Mouse (Mus musculus) kidney, adult 2 months (tissue): ENCODE results near the gene Dedd2. TPM values are rescaled to one million over a fixed set of nuclear protein-coding genes. Genes with fewer than 3 reads are reported as not detected.
"Not testable (repeated sequence)": the region's sequence is repeated elsewhere in the genome, so short reads cannot be mapped to it uniquely, and the experiment has no call there.

Experiments used
- DNase-seq: peaks from one replicate; pipeline ENCODE4 v3.0.0; 2021
- H3K27ac ChIP-seq: fragments of 200-500 bp; 2 replicates; pipeline ENCODE4 v1.5.1; 2012; ENCODE audit warnings: low read depth, low read length, control low read depth, inconsistent platforms; ENCODE audit not compliant: insufficient read depth
- H3K27me3 ChIP-seq: fragments of 200-500 bp; replicated peaks from 2 replicates; pipeline ENCODE4 v1.6.1; 2012; ENCODE audit warnings: mild to moderate bottlenecking, moderate library complexity, low read length, inconsistent platforms; ENCODE audit not compliant: control insufficient read depth, insufficient read depth
- H3K36me3 ChIP-seq: fragments of 200-500 bp; 2 replicates; pipeline ENCODE4 v1.6.1; 2012; ENCODE audit warnings: mild to moderate bottlenecking, moderate library complexity, low read length, inconsistent platforms; ENCODE audit not compliant: control insufficient read depth, insufficient read depth
- H3K4me1 ChIP-seq: fragments of 200-500 bp; 2 replicates; pipeline ENCODE4 v1.6.1; 2011; ENCODE audit warnings: low read length; ENCODE audit not compliant: control insufficient read depth, insufficient read depth
- H3K4me3 ChIP-seq: fragments of 200-500 bp; 2 replicates; pipeline ENCODE4 v1.5.1; 2011; ENCODE audit warnings: mild to moderate bottlenecking, low read depth, low read length, control low read depth; ENCODE audit not compliant: insufficient read depth
- CTCF ChIP-seq: fragments of 200-500 bp; conservative IDR thresholded peaks from 2 replicates; pipeline ENCODE4 v1.5.1; 2011; ENCODE audit warnings: low read depth, mild to moderate bottlenecking, control low read depth, low read length, moderate library complexity, mixed read lengths; ENCODE audit not compliant: insufficient read depth, insufficient read length
- POLR2A ChIP-seq: fragments of 200-500 bp; IDR thresholded peaks from one replicate; pipeline ENCODE4 v1.6.1; 2011; ENCODE audit warnings: low read depth, low read length, control low read depth
- WGBS: fragments of 180-500 bp; shearing (Covaris S2); methylation state at CpG from one replicate; pipeline ENCODE4 v1.1.7; 2018; 5-methylcytosine and 5-hydroxymethylcytosine counted together
- polyA plus RNA-seq: library from polyadenylated mRNA; depleted of rRNA; stranded (reverse); fragments of >200 nt; gene quantifications from 2 replicates; pipeline ENCODE4 v1.2.3, GENCODE M21; 2012

The Dedd2 gene
- polyA plus RNA-seq, 1 experiment: 34.8 TPM

DNA sequence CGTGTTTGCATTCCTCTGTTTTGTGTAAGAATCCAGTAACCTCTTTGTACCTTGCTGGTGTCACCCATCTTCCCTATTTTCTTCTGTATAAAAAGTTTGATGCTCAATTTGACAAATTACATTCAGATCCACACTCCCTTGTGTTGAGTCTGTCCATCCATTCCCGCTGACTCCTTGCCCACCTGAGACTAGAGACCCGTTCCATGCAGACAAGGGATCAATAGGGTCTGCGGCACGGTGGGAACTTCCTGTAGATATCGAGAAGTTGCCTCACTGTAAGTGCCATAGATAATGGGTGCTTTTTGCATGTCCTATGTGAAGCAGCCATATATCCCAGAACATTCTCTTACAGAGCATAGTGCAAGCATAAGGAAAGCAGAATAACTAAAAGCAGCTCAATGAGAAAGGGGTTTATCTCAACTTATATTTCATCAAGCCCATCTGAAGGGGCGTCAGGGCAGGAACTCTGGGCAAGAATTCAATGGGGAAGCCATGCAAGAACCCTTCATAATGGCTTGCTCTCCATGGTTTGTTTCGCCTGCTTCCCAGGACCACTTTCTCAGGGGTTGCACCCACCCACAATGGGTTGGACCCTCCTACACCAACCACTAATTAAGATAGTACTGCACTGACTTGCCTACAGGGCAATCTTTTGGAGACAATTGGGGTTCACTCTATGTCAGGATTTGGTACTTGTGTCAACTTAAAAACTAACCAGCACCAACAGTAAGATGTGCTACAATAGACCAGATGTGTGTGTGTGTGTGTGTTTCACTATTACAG lies 46.0 kb upstream of the Dedd2 start:
- 89% methylated on average over 8 of the region's 8 CpGs for WGBS

DNA sequence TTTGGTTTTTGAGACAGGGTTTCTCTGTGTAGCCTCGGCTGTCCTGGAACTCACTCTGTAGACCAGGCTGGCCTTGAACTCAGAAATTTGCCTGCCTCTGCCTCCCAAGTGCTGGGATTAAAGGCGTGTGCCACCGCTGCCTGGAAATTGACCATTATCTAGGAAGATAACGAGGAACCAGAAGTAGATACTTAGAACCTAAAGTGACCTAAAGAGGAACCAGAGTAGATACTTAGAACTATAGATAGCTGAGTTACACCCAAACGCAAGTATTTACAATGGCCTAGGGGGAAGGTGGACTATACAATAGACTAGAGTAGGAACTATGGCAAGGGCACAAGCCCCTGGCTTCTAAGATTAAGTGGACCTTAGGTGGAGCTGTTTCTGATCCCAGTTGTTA lies 45.3 kb upstream of the Dedd2 start:
- DNase-seq: not testable (repeated sequence)

More for the DNA sequence above, 46.0 kb upstream of the Dedd2 start:
- Histone ChIP-seq H3K36me3 (no peaks in the 10 kb centered on the region), H3K27ac (no peak overlapping the region), H3K4me1 (peaks cover 9% of the 10 kb centered on the region), H3K4me3 (no peak overlapping the region), H3K27me3 (no peaks in the 10 kb centered on the region)
- TF ChIP-seq CTCF (no peak), POLR2A (no peak)
- no peak for DNase-seq

DNA sequence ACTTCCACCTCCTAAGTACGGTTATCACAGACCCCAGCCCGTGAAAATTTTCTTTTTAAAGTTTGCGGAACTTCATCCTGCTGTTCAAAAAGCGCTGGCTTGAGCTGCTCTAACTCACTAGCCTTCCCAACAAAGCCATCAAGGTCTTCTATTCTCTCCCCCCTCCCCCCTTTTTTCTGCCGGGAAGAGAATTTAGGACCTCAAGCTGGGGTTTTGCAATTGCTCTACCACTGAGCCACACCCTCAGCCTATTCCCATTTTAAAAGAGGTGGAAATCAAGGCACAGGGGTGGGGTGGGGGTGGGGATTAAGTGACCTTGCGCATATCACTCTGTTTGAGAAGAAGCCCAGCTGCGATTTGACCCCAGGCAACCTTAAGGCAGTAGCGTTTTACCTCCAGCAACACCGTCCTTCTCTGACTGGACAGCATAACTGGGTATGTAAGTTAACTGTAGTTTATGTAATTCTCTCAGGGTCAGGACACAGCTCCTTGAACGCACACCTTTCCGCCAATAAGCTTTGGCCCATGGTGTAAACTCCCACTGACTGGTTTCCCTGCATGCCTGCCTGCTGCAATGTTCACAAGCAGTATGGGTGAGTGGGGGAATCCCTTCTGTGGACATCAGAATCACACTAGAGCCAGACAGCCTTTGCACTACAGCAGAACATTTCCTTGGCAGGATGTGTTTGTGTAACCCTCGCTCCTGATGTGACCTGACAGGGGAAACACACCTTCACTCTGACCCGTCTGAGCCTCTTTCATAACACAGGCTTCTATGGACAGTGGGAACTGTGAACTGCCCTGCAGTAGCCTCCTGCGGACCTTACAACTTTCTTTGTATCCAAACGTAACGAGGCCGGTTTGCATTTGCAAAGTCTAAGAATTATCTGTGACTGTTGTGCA lies 43.8 kb upstream of the Dedd2 start:
- no peaks in the 10 kb centered on the region for H3K4me1 ChIP-seq
- no peak overlapping the region for H3K27ac ChIP-seq
- no peak for DNase-seq
- no peaks in the 10 kb centered on the region for H3K27me3 ChIP-seq
- no peaks in the 10 kb centered on the region for H3K36me3 ChIP-seq
- H3K4me3 ChIP-seq: no peak overlapping the region
- 59% methylated on average over 17 of the region's 17 CpGs for WGBS
- TF ChIP-seq POLR2A: no peak
- no peak for TF ChIP-seq CTCF

More for the DNA sequence above, 45.3 kb upstream of the Dedd2 start:
- H3K4me1 ChIP-seq, H3K36me3 ChIP-seq, H3K4me3 ChIP-seq, H3K27ac ChIP-seq, H3K27me3 ChIP-seq: not testable (repeated sequence)
- 91% methylated on average over 5 of the region's 5 CpGs for WGBS

DNA sequence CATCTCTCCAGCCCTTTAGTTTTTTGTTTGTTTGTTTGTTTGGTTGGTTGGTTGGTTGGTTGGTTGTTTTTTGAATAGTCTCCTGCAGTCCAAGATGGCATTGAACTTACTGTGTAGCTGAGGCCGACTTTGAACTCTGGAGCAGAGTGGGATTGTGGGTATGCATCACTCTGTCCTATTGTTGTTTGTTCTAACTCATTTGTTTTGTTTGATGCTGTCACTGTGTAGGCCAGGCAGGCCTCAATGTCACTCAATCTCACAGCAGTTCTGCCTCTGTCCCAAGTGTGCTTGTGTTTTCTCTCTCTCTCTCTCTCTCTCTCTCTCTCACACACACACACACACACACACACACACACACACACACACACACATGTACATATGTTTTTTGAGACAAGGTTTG lies 41.5 kb upstream of the Dedd2 start:
- TF ChIP-seq POLR2A (no peak), CTCF (no peak)
- Histone ChIP-seq H3K27me3 (no peaks in the 10 kb centered on the region), H3K36me3 (no peaks in the 10 kb centered on the region), H3K4me3 (no peak overlapping the region), H3K27ac (no peak overlapping the region), H3K4me1 (no peaks in the 10 kb centered on the region)
- no peak for DNase-seq
- 75% methylated on average over 1 of the region's 1 CpGs for WGBS

DNA sequence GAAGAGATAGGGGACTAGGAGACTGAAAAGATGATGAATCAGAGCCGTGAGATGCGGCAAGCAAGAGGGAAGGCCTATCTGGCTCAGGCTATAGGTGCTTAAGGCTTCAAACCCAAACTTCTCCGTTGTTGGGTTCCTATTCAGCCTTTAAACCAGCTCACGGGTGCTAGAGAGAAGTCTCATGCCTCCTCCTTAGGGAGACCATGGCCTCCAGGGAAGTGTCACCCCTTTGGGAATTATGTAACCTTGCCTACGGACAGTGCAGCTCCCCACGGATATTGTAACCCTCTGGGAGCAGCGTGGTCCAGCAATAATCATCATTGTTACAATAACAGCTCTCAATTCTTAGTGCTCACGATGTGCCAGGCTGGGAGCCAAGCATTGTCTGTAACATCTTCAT lies 31.4 kb upstream of the Dedd2 start:
- 50% methylated on average over 8 of the region's 8 CpGs for WGBS
- H3K36me3 ChIP-seq: no peaks in the 10 kb centered on the region
- H3K27me3 ChIP-seq: no peaks in the 10 kb centered on the region
- no peak for DNase-seq
- H3K27ac ChIP-seq: peak overlapping the region; percentile 68
- H3K4me1 ChIP-seq: peaks cover 15% of the 10 kb centered on the region
- no peak for TF ChIP-seq CTCF
- TF ChIP-seq POLR2A: no peak
- H3K4me3 ChIP-seq: peak overlapping the region; percentile 33; the same call in 1 of the 2 replicates

DNA sequence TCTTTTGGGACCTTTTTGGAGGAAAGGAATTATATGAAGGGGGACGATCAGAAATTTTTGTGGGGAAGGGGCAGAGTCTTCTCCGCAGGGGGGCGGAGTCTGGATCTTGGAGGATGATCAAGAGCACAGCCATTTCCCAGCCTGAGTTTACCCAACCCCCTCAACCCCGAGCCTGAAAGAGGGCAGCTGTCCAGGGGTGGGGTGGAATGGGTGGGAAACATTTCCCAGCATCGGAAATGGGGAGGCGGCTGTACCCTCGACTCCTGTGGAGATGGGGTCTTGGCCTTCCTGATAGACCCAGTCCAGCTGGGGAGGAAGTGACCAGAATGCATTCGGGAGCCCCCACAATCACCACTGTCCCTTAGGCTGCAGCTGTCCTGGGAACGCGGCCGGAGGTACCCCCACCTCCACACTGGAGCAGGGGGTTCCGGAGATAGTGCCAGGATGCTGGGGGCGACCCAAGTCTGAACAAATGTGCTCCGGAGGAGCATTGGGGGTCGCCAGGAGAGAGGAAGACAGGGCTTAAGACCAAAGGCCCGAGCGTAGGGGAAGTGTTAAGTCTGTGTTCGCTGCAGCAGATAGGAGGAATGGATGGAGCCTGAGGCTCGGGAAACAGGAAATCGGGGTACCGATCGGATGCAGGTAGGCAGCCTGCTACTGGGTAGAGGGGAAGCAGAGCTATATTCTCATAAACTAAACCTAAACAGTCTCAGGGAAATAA lies 30.8 kb upstream of the Dedd2 start:
- H3K27me3 ChIP-seq: no peaks in the 10 kb centered on the region
- H3K36me3 ChIP-seq: no peaks in the 10 kb centered on the region
- H3K27ac ChIP-seq: peak overlapping the region; percentile 68
- 7% methylated on average over 22 of the region's 22 CpGs for WGBS
- peaks cover 19% of the 10 kb centered on the region for H3K4me1 ChIP-seq
- DNase-seq: peak; percentile 74
- no peak for TF ChIP-seq CTCF
- TF ChIP-seq POLR2A: no peak
- H3K4me3 ChIP-seq: peak overlapping the region; percentile 33
